Mouse (Mus musculus): Measurements from ENCODE around the gene Ccdc57.

Ccdc57 gene

DNA sequence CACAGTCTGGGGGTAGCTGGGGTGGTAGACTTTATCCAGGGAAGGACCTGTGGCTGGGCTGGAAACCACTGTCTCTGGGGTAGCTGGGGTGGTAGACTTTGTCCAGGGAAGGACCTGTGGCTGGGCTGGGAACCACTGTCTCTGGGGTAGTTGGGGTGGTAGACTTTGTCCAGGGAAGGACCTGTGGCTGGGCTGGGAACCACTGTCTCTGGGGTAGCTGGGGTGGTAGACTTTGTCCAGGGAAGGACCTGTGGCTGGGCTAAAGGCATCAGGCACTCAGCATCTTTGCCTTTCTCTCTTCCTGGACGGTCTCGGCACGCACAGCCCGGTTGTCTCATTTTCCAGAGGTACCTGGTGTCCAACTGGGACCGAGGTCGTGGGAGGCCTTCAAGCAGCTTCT is 151.3 kb downstream of the Ccdc57 start:
- ChIA-PET POLR2A (interaction anchor here in 3 of 4 experiments (0.5 to 1.7 kb wide), 10 partner anchors 14 to 140 kb away, joined by 3 to 5 read pairs (median 3); partner anchors contain the start of genes Cenpx (in 1 of the 3), Hmga1b (in 1 of the 3) and Lrrc45 (in 1 of the 3)), CTCF (interaction anchor here in 3 of 4 experiments (0.8 to 2.1 kb wide), 4 partner anchors 30 to 61 kb away, joined by 3 to 8 read pairs (median 6); no protein-coding TSS in a partner anchor)

GRCm38 (mm10) chr11:120779876-120780275 is 152.8 kb downstream of the Ccdc57 start:
- ChIA-PET CTCF (interaction anchor here (0.6 to 1.9 kb wide), 7 partner anchors 8 to 125 kb away, joined by 3 to 6 read pairs (median 3); no protein-coding TSS in a partner anchor), POLR2A (interaction anchor here in 2 of 4 experiments (0.7 to 2.1 kb wide), 15 partner anchors 18 to 207 kb away, joined by 3 to 6 read pairs (median 4); partner anchors contain the start of genes Rac3 (in 2 of the 2), Hmga1b (in 1 of the 2), Notum (in 1 of the 2) and P4hb (in 1 of the 2))

DNA sequence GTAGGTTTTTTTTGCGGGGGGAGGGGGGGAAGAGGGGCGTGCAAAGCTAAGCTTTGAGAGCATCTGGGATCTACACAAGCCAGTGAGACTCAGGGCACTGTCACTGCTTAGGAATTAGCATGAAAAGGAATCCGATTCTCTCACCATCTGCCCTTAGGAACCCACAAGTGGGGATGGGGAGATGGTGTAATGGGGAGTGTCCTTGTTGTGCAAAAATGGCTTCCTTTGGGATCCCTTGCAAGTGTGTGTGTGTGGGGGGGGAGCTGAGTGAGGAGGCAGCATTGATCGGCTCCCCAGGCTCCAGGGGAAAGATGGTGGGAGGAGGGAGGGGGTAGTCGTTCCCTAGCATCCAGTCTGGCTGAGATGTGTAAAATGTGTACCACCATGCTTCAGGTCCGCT is 155.5 kb downstream of the Ccdc57 start:
- ChIA-PET CTCF (interaction anchor here (0.5 to 4.5 kb wide), 25 partner anchors 8 to 415 kb away, joined by 3 to 178 read pairs (median 10); partner anchors contain the start of genes Rac3 (in 3 of the 4), Cenpx (in 1 of the 4) and Lrrc45 (in 1 of the 4)), POLR2A (interaction anchor here in 3 of 4 experiments (0.6 to 3.7 kb wide), 20 partner anchors 8 to 927 kb away, joined by 3 to 39 read pairs (median 4); partner anchors contain the start of genes Rac3 (in 3 of the 3), Cenpx (in 1 of the 3), Lrrc45 (in 1 of the 3) and Nploc4 (in 1 of the 3))

Data from embryonic stem cell, embryonic (primary cell).